Mouse (Mus musculus) left cerebral cortex, adult 11 months (tissue): Measurements from ENCODE around the gene Klk1b26.
"Not testable (repeated sequence)": the region's sequence is repeated elsewhere in the genome, so short reads cannot be mapped to it uniquely, and the experiment has no call there.

ENCODE experiments used
- DNase-seq: peaks from one replicate; pipeline ENCODE4 v3.0.0; 2022; ENCODE audit warnings: low spot score

The Klk1b26 gene

DNA sequence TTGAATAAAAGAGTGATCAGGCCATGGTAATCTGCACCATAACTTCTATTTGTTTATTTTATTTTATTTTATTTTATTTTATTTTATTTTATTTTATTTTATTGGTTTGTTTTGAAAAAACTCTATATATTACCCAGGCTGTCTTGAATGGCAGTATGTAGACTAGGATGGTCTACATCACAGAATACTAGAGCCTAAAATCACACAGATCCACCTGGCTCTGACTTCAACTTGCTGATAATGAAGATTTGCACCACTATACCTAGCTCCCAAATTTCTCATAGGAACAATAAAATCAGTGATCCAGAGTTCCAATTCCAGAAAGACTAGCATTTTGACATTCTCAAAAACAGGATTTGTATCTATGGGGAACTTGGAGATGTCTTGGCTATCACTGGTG is at the start of gene Klk1b26:
Gene Klk1b26, plus strand, starts transcription at position 301 of the 400 bp plus-strand sequence.
- DNase-seq = not testable (repeated sequence)

DNA sequence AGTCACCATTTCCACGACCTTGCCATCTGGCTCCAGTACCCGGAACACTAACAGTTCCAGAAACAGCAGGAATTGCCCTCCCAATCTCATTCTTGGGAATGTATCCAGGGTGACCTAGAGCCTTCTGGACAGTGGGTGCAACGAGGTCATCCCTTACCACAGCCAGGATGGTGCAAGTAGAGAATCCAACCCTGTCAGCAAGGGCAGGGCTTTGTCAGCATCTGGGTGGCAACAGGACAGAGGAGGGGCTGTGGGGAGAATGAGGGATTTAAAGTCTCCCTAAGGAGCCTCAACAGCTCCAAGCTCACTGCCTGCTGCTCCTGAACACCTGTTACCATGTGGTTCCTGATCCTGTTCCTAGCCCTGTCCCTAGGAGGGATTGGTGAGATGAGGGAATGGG is 45.5 kb upstream of the Klk1b26 start, which contains the start of gene Klk1b1:
Gene Klk1b1, plus strand, starts transcription at position 301 of the 400 bp plus-strand sequence.
- DNase-seq = no peak

DNA sequence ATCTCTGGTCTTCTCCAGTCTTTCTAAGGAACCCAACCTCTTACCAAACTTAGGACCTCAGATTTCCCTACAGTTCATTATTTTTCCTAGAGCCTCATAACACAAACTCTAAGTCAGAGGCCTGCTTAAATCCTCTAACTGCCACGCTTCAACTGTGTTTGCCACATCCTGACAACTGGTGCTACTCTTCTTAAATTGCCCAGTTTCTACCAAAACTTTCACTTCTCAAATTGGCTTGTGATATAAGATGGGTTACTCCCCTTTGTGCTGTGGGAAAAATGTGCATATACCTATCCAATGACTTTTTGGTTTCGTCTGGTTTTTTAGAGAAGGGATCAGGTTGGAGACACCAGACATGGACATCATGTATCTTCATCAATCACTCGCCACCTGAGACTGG is 44.9 kb upstream of the Klk1b26 start:
- no peak for DNase-seq

DNA sequence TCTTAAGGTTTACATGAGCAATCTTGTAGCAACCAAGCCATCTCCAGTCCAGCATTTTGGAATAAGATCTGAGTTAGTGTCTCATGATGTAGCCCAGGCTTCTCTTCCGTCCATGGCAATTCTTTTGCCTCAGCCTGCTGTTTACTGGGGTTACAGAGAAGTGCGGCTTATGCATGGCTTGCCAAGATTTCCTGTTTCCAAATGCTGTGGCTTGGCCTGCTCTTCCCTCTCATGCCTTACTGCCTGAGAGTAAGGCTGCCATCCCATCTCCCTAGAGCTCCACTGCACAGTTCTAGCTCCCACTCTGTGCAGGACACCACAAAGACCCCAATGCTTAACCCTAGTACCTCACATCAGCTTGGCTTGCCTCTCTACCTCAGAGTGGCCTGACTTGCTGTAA is 44.4 kb upstream of the Klk1b26 start:
- DNase-seq = no peak

DNA sequence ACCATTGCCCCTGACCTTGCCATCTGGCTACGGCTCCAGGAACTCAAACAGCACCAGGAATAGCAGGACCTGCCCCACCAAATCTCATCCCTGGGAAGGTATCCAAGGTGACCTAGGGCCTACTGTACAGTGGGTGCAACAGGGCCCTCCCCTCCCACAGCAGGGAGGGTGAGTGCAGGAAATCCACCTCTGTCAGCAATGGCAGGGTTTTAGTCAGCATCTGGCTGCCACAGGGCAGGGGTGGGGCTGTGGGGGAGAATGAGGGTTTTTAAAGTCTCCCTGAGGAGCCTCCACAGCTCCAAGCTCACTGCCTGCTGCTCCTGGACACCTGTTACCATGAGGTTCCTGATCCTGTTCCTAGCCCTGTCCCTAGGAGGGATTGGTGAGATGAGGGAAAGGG is 36.2 kb upstream of the Klk1b26 start, which contains the start of gene Klk1b9:
Gene Klk1b9, plus strand, starts transcription at position 301 of the 400 bp plus-strand sequence.
- not testable (repeated sequence) for DNase-seq

DNA sequence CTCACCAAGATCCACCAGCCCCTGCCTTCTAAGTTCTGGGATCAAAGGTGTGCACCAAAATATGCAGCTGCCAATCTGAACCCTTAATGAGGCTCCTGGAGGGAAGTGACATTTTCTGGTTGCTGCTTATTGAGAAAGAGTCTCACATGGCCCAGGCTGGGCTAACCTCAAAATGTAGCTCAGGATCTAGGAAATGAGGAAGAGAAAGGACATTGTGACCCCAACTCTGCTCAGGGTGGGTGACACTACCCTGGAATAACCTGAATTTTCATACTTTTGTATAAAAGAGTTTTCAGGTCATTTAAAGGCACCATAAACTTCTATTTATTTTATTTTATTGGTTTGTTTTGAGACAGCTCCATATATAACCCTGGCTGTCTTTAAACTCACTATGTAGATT is 26.3 kb upstream of the Klk1b26 start:
- DNase-seq = no peak

DNA sequence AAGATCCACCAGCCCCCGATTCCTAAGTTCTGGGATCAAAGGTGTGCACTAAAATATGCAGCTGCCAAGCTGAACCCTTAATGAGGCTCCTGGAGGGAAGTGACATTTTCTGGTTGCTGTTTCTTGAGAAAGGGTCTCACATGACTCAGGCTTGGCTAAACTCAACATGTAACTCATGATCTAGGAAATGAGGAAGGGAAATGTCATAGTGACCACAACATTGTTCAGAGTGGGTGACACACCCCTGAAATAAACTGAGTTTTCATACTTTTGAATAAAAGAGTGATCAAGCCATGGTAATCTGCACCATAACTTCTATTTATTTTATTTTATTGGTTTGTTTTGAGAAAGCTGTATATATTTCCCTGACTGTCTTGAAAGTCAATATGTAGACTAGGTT is 17.1 kb upstream of the Klk1b26 start:
- not testable (repeated sequence) for DNase-seq

DNA sequence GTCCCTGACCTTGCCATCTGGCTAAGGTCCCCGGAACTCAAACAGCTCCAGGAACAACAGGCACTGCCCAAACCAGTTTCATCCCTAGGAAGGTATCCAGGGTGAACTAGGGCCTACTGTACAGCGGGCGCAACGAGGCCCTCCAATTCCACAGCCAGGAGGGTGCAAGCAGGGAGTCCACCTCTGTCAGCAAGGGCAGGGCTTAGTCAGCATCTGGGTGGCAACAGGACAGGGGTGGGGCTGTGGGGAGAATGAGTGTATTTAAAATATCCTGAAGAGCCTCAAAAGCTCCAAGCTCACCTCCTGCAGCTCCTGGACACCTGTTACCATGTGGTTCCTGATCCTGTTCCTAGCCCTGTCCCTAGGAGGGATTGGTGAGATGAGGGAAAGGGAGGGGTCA is 16.4 kb upstream of the Klk1b26 start, which contains the start of gene Klk1b11:
Gene Klk1b11, plus strand, starts transcription at position 301 of the 400 bp plus-strand sequence.
- DNase-seq = not testable (repeated sequence)

DNA sequence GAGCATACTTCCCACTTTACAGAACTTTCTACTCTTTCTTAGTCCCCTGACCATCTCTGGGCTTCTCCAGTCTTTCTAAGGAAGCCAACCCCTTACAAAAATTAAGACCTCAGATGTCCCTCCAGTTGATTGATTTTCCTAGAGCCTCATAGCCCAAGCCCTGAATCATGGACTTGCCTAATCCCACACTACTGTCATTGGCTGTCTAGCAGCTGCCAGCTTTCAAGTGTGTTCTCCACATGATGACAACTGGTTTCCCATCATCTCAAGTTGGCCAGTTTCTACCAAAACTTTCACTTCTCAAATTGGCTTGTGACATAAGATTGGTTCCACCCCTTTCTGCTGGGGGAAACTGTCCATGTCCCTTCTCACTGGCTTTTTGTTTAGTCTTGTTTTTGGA is 7.1 kb upstream of the Klk1b26 start:
- no peak for DNase-seq

DNA sequence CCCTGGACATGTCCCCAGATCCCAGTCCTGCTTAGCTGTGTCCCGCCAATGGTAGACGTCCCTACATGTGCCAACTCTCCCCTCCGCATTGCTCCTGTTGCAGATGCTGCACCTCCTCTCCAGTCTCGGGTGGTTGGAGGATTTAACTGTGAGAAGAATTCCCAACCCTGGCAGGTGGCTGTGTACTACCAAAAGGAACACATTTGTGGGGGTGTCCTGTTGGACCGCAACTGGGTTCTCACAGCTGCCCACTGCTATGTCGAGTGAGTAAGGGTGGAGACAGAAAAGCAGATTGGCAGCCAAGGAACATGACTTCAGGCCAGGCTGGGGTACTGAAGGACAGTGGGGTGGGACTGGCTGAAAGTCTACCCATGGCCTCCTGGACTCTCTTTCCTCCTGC is 2.7 kb downstream of the Klk1b26 start:
- peak; percentile 0 for DNase-seq

DNA sequence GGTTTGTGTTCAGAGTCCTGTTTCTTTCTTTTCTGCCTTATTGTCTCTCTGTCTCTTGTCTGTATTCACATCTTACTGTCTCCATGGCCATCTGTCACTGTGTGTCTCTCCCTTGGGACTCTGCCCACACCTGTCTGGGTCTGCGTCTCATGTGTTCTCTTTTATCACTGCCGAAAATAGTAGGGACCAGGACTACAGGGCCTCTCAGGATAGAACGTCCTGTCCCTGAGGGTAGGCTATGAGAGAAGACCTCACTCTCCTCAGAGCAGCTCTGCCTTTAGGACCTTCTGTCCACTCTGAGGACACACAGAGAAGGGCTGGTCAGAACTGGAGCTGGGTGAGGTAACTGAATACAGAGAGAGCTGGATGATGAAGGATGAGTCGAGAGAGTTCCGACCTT is 3.1 kb downstream of the Klk1b26 start:
- DNase-seq = no peak

DNA sequence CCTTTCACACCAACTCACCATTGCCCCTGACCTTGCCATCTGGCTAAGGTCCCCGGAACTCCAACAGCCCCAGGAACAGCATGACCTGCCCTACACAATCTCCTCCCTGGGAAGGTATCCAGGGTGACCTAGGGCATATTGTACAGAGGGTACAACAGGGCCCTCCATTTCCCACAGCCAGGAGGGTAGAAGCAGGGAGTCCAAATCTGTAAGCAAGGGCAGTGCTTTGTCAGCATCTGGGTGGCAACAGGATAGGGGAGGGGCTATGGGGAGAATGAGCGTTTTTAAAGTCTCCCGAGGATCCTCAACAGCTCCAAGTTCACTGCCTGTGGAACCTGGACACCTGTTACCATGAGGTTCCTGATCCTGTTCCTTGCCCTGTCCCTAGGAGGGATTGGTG is 40.0 kb downstream of the Klk1b26 start, which contains the start of gene Klk1b27:
Gene Klk1b27, plus strand, starts transcription at position 301 of the 400 bp plus-strand sequence.
- DNase-seq = not testable (repeated sequence)
